Mouse (Mus musculus): ENCODE data around the gene Hyal2.

- TF ChIP-seq CTCF (IDR thresholded peaks at IDR 0.05), result no peak
- no peak for TF ChIP-seq POLR2A (IDR thresholded peaks at IDR 0.05; ENCODE audit: insufficient read depth, low read depth, low read length)
These were observed 22.5 kb upstream of the Hyal2 start for GRCm38 (mm10) chr9:107545199-107545598.
